Mouse (Mus musculus) heart, adult 2 months (tissue): Measurements from ENCODE around the gene Ddr1. TPM values are rescaled to one million over a fixed set of nuclear protein-coding genes. Genes with fewer than 3 reads are reported as not detected.

ENCODE experiments used
- DNase-seq, 2 experiments: peaks; one replicate each; pipeline ENCODE4 v3.0.0; 2021
- H3K27ac ChIP-seq: fragments of 200-600 bp; 2 replicates; pipeline ENCODE4 v1.8.1; 2022
- H3K27me3 ChIP-seq: fragments of 200-500 bp; 2 replicates; pipeline ENCODE4 v1.6.1; 2012; ENCODE audit warnings: mild to moderate bottlenecking, low read length, inconsistent platforms, mixed read lengths; ENCODE audit not compliant: control insufficient read depth, insufficient read depth
- H3K36me3 ChIP-seq: fragments of 200-500 bp; 2 replicates; pipeline ENCODE4 v1.6.1; 2012; ENCODE audit warnings: low read length, inconsistent platforms; ENCODE audit not compliant: control insufficient read depth, insufficient read depth
- H3K4me1 ChIP-seq: fragments of 200-500 bp; 2 replicates; pipeline ENCODE4 v1.6.1; 2011; ENCODE audit warnings: low read length; ENCODE audit not compliant: control insufficient read depth, insufficient read depth
- H3K4me3 ChIP-seq: fragments of 200-600 bp; 2 replicates; pipeline ENCODE4 v1.8.1; 2022
- H3K79me2 ChIP-seq: fragments of 200-500 bp; replicated peaks from 2 replicates; pipeline ENCODE4 v1.6.1; 2012; ENCODE audit warnings: mild to moderate bottlenecking, inconsistent platforms, low read length, moderate library complexity, mixed read lengths; ENCODE audit not compliant: control insufficient read depth, insufficient read depth
- H3K9ac ChIP-seq: fragments of 200-500 bp; 2 replicates; pipeline ENCODE4 v1.6.1; 2012; ENCODE audit warnings: low read depth, mild to moderate bottlenecking, control low read depth, inconsistent platforms, low read length, mixed read lengths
- CTCF ChIP-seq: fragments of 200-600 bp; IDR thresholded peaks from 2 replicates; pipeline ENCODE4 v1.8.1; 2022; ENCODE audit warnings: antibody characterized with exemption, mild to moderate bottlenecking, moderate library complexity
- EP300 ChIP-seq: fragments of 200-500 bp; IDR thresholded peaks from 2 replicates; pipeline ENCODE4 v1.6.1; 2011; ENCODE audit warnings: low read depth, low read length, control low read depth; ENCODE audit not compliant: insufficient read depth
- POLR2A ChIP-seq: fragments of 200-500 bp; IDR thresholded peaks from 2 replicates; pipeline ENCODE4 v1.6.1; 2011; ENCODE audit warnings: mild to moderate bottlenecking, low read depth, low read length, control low read depth; ENCODE audit not compliant: insufficient read depth
- WGBS: fragments of 180-500 bp; shearing (Covaris S2); methylation state at CpG from one replicate; pipeline ENCODE4 v1.1.7; 2018; 5-methylcytosine and 5-hydroxymethylcytosine counted together
- intact Hi-C: fragments of 180-260 bp; cut with DNase I; formaldehyde crosslinking; loops from one replicate; pipeline ENCODE4 v1.15.1; 2025
- polyA plus RNA-seq: library from polyadenylated mRNA; depleted of rRNA; stranded (reverse); fragments of >200 nt; gene quantifications from 2 replicates; pipeline ENCODE4 v1.2.3, GENCODE M21; 2012
- total RNA-seq, 2 experiments: library from RNA; stranded (reverse); gene quantifications; 2 replicates each; pipeline ENCODE4 v1.2.3; 2021

The Ddr1 gene
- total and polyA plus RNA-seq, 3 experiments: 25.9 to 30.6 (median 27.6) TPM

DNA sequence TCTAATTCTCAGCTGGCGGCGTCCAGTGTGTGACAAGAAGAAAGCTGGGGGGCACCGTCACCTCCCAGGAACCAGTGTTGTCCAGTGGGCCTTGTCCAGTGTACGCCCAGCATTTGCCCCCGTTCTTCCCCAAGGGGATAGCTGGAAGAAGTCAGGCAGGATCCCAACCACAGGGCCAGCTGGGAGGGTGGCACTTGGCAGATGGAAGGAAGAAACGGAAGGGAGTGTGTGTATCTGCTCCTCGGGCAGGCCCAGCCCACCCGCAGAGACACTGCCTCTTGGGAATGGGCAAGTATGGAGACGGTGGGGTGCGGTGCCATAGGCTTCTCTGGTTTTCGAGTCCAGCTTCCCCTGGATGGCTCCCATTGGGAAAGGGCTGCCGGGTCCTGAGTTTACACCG, 22.4 kb downstream of the Ddr1 start:
- WGBS: 70% methylated on average over 13 of the region's 13 CpGs
- peak in 1 of 2 experiments; percentile 14 for DNase-seq
- Histone ChIP-seq H3K36me3 (no peaks in the 10 kb centered on the region), H3K4me3 (no peak overlapping the region), H3K4me1 (no peaks in the 10 kb centered on the region), H3K27me3 (no peaks in the 10 kb centered on the region), H3K27ac (no peak overlapping the region), H3K79me2 (no peaks in the 10 kb centered on the region), H3K9ac (no peak overlapping the region)
- intact Hi-C loops: no loop called here
- no peak for TF ChIP-seq EP300
- TF ChIP-seq CTCF: no peak
- TF ChIP-seq POLR2A: no peak

DNA sequence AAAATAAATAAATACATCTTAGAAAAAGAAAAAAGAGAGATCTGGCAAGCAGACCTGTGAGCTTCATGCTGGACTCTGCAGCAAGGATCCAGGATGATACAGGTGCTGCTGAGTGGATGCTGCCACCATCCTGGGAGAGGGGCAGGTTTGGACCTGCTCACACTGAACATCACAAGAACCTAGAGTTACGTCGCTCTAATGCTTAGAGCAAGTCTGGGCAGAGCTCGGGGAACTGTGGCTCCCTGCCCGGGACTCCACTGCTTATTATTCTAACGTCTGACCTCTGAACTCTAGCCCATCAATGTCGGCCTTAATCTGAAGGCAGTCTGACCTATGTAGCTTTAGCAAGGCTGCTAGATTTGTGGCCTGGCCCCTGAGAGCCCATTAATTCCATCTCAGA, 23.8 kb downstream of the Ddr1 start:
- no peak overlapping the region for H3K27ac ChIP-seq
- no peaks in the 10 kb centered on the region for H3K79me2 ChIP-seq
- H3K4me3 ChIP-seq: no peak overlapping the region
- no peak overlapping the region for H3K9ac ChIP-seq
- H3K4me1 ChIP-seq: no peaks in the 10 kb centered on the region
- H3K27me3 ChIP-seq: no peaks in the 10 kb centered on the region
- intact Hi-C loops: no loop called here
- TF ChIP-seq POLR2A: no peak
- no peak for TF ChIP-seq EP300
- TF ChIP-seq CTCF: no peak
- no peaks in the 10 kb centered on the region for H3K36me3 ChIP-seq
- 44% methylated on average over 6 of the region's 6 CpGs for WGBS
- DNase-seq: no peak

DNA sequence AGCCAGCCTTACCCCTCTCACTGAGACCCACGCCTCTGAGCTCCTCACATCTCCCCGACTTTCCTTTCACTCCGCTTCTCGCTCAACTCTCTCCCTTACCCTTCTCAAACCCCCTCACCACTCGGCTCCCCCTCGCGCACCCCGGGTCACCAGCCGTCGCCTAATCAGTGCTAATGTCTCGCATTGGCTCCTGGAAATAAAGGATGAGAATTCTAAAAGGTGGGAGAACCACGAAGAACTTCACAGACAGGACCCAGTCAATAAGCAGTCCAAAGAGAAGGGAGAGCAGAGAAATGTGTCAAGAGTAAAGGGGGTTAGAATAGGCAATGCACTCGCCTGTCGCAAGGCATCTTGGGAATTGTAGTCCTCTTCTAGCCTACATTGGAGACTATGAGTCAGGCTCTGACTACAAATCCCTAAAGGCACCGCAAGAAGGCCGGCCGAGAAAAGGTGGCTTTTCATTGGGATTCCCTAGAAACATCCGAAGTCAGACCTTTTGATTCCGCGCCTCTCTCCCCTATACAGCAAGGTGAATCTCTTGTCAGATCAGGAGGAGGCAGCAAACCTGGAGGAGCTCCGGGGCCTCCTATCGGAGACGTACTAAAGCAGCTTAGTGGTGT, 30.9 kb downstream of the Ddr1 start, which contains the start of gene Gtf2h4:
Gene Gtf2h4 (minus strand): TSS at position 324 of the 620 bp plus-strand sequence.
- WGBS: 3% methylated on average over 23 of the region's 23 CpGs
- TF ChIP-seq POLR2A: peak; percentile 76
- TF ChIP-seq CTCF: no peak; the same call in 1 of the 2 replicates
- TF ChIP-seq EP300: peak; percentile 57; the same call in 1 of the 2 replicates
- no peaks in the 10 kb centered on the region for H3K27me3 ChIP-seq
- H3K4me1 ChIP-seq: peaks cover 1% of the 10 kb centered on the region; the same call in 1 of the 2 replicates
- no peaks in the 10 kb centered on the region for H3K36me3 ChIP-seq
- intact Hi-C loops: no loop called here
- peak within 1 kb of the TSS; percentile 98 for H3K9ac ChIP-seq
- DNase-seq: peak; percentile 76 to 88
- peak within 1 kb of the TSS; percentile 75 for H3K27ac ChIP-seq
- H3K79me2 ChIP-seq: no peaks in the 10 kb centered on the region
- H3K4me3 ChIP-seq: peak within 1 kb of the TSS; percentile 79

DNA sequence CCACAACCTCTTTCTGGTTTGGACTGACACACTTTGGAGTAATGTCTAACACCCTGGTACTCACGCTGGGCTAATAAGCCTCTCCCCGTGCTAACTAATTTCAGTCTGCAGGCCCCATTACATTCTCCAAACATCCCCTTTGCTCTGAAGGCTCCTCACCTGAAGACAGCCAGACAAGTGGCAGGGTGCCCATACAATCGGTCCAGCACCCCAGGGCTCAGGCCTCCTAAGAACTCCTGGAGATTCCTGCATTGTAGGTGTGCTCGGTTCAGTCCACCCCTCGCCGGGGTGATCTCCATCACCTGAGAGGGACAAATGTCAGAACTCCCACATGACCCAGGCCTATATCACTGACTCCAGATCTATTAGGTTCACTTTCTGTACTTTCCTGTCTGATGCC, 31.9 kb downstream of the Ddr1 start:
- H3K4me3 ChIP-seq: no peak overlapping the region
- H3K27ac ChIP-seq: no peak overlapping the region
- no peaks in the 10 kb centered on the region for H3K27me3 ChIP-seq
- intact Hi-C loops: no loop called here
- TF ChIP-seq CTCF (no peak), POLR2A (no peak), EP300 (no peak)
- 92% methylated on average over 6 of the region's 6 CpGs for WGBS
- H3K79me2 ChIP-seq: no peaks in the 10 kb centered on the region
- H3K36me3 ChIP-seq: no peaks in the 10 kb centered on the region
- H3K9ac ChIP-seq: no peak overlapping the region
- peaks cover 1% of the 10 kb centered on the region; the same call in 1 of the 2 replicates for H3K4me1 ChIP-seq
- no peak for DNase-seq

DNA sequence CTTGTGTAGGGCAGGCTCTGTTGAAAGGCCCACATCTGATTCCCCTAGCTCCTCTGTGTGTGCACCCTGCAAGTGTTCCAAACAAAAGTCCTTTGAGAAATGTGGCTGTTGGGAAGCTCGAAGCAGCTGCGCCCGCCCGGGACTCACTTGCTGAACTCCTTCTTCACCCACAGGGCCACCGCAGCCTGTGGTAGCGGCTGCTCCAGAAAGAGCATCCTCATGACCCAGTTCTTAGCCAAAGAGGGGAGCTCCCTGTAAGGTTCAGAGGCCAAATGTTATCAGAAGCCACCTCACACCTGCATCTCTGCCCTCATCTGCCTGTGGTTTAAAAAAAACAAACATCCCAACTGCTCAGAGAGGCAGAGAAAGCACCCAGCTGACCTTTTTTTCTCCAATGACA, 32.6 kb downstream of the Ddr1 start:
- no peaks in the 10 kb centered on the region for H3K27me3 ChIP-seq
- H3K27ac ChIP-seq: no peak overlapping the region
- no peaks in the 10 kb centered on the region for H3K79me2 ChIP-seq
- H3K4me1 ChIP-seq: peaks cover 1% of the 10 kb centered on the region; the same call in 1 of the 2 replicates
- no peak overlapping the region for H3K4me3 ChIP-seq
- no peaks in the 10 kb centered on the region for H3K36me3 ChIP-seq
- DNase-seq: no peak
- 90% methylated on average over 6 of the region's 6 CpGs for WGBS
- intact Hi-C loops: no loop called here
- TF ChIP-seq CTCF: no peak
- no peak for TF ChIP-seq POLR2A
- no peak for TF ChIP-seq EP300
- no peak overlapping the region for H3K9ac ChIP-seq

DNA sequence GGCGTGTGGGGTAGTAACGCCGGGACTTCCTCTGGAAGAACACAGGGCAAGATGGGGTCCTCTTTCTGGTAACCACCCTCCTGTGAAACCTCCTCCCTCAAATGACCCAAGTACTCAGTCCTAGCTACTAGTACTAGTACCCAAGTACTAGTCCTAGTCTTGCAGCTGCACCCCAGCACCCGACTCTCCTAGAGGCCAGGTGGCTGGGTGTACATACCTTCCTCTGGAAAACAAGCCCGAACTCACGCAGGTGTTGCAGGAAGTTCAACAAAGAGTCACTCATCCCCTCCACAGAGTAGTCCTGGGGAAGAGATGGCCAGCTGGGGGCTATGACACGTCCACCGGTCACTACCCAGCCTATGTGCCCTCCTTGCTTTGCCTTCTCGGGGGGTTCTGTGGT, 34.7 kb downstream of the Ddr1 start:
- no peaks in the 10 kb centered on the region for H3K79me2 ChIP-seq
- no peak overlapping the region for H3K27ac ChIP-seq
- WGBS: 93% methylated on average over 9 of the region's 9 CpGs
- no peak overlapping the region for H3K4me3 ChIP-seq
- H3K27me3 ChIP-seq: no peaks in the 10 kb centered on the region
- intact Hi-C loops: no loop called here
- peaks cover 3% of the 10 kb centered on the region; the same call in 1 of the 2 replicates for H3K4me1 ChIP-seq
- H3K36me3 ChIP-seq: no peaks in the 10 kb centered on the region
- TF ChIP-seq CTCF (no peak), EP300 (no peak), POLR2A (no peak)
- H3K9ac ChIP-seq: no peak overlapping the region
- no peak for DNase-seq
